Mouse (Mus musculus): Measurements from ENCODE around the gene Vwa7. TPM values are rescaled to one million over a fixed set of nuclear protein-coding genes. Genes with fewer than 3 reads are reported as not detected.

Gene Vwa7
- polyA plus RNA-seq, 1 experiment: 0.29 TPM

GRCm38 (mm10) chr17:35051156-35052086 is 35.0 kb downstream of the Vwa7 start:
- no peaks in the 10 kb centered on the region for H3K4me1 ChIP-seq (ENCODE audit: control insufficient read depth, insufficient read depth, low read length)
- peak overlapping the region; percentile 27 for H3K4me3 ChIP-seq (ENCODE audit: insufficient read depth, low read length)
- H3K27ac ChIP-seq (ENCODE audit: insufficient read depth, low read length): peak overlapping the region; percentile 60
- peak; percentile 43; the same call in 1 of the 2 replicates for TF ChIP-seq POLR2A (IDR thresholded peaks at IDR 0.05; ENCODE audit: extremely low read depth, insufficient read depth, low read length)
- TF ChIP-seq CTCF (IDR thresholded peaks at IDR 0.05; ENCODE audit: extremely low read depth, insufficient read depth, low read length): no peak

GRCm38 (mm10) chr17:35052271-35052798 is 36.0 kb downstream of the Vwa7 start:
- no peak overlapping the region for H3K27ac ChIP-seq (ENCODE audit: insufficient read depth, low read length)
- TF ChIP-seq CTCF (IDR thresholded peaks at IDR 0.05; ENCODE audit: extremely low read depth, insufficient read depth, low read length) (no peak), POLR2A (IDR thresholded peaks at IDR 0.05; ENCODE audit: extremely low read depth, insufficient read depth, low read length) (no peak)
- H3K4me1 ChIP-seq (ENCODE audit: control insufficient read depth, insufficient read depth, low read length): no peaks in the 10 kb centered on the region
- H3K4me3 ChIP-seq (ENCODE audit: insufficient read depth, low read length): no peak overlapping the region

DNA sequence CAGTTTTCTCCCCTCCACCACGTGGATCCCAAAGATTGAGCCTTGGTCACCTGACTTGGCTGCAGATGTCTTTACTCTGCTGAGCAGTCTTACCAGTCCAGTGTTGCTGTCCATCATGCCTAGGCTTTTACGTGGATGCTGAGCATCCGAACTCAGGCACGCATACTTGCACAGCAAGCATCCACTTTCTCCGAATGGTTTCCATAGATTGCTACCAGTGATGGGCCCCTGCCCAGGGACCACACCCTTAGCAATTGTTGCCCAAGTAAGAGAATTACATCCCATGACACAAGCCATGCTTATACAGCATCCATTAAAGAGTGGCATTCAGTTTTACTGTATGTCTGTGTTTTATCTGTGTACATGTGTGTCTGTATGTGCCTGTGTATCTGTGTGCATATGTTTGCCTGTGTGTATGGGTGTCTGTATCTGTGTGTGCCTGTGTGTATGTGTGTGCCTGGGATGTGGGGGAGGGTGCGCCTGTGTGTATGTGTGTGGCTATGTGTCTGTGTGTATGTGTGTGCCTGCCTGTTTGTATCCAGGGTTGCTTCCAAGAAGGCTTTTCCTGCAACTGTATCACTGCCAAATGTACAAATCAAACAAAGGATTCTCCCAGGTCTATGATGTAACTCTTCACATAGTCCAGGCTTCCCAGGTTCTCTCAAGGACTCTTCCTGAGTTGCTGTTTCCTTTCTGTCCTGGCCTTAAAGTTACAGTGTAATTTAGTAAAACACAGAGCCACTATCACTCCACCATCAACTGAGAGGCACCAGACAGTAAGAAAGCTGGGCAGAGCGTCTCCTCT is 39.5 kb downstream of the Vwa7 start:
- Histone ChIP-seq H3K4me3 (ENCODE audit: insufficient read depth, low read length) (no peak overlapping the region), H3K27ac (ENCODE audit: insufficient read depth, low read length) (no peak overlapping the region), H3K4me1 (ENCODE audit: control insufficient read depth, insufficient read depth, low read length) (no peaks in the 10 kb centered on the region)
- TF ChIP-seq CTCF (IDR thresholded peaks at IDR 0.05; ENCODE audit: extremely low read depth, insufficient read depth, low read length): no peak
- TF ChIP-seq POLR2A (IDR thresholded peaks at IDR 0.05; ENCODE audit: extremely low read depth, insufficient read depth, low read length): no peak

DNA sequence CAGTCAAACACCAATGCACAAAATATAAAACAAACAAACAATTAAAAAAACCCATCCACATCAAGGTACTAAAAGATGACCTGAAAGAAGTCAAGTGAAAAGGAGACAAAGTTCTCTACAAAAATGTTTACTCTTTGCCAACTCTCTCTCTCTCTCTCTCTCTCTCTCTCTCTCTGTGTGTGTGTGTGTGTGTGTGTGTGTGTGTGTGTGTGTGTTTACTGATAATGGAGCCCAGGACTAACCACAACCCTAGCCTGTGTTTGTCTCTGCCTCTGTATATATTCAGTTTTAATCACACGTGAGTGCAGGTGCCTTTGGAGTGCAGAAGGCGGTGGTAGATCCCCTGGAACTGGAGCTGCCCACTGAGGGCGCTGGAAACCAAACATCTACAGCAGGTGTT is 40.7 kb downstream of the Vwa7 start:
- Histone ChIP-seq H3K27ac (ENCODE audit: insufficient read depth, low read length) (no peak overlapping the region), H3K4me3 (ENCODE audit: insufficient read depth, low read length) (no peak overlapping the region), H3K4me1 (ENCODE audit: control insufficient read depth, insufficient read depth, low read length) (no peaks in the 10 kb centered on the region)
- TF ChIP-seq POLR2A (IDR thresholded peaks at IDR 0.05; ENCODE audit: extremely low read depth, insufficient read depth, low read length) (no peak), CTCF (IDR thresholded peaks at IDR 0.05; ENCODE audit: extremely low read depth, insufficient read depth, low read length) (no peak)

GRCm38 (mm10) chr17:35058316-35058715 is 41.9 kb downstream of the Vwa7 start:
- TF ChIP-seq CTCF (IDR thresholded peaks at IDR 0.05; ENCODE audit: extremely low read depth, insufficient read depth, low read length) (no peak), POLR2A (IDR thresholded peaks at IDR 0.05; ENCODE audit: extremely low read depth, insufficient read depth, low read length) (no peak)
- Histone ChIP-seq H3K4me3 (ENCODE audit: insufficient read depth, low read length) (peak overlapping the region; percentile 86; the same call in 1 of the 2 replicates), H3K27ac (ENCODE audit: insufficient read depth, low read length) (no peak overlapping the region), H3K4me1 (ENCODE audit: control insufficient read depth, insufficient read depth, low read length) (no peaks in the 10 kb centered on the region)

DNA sequence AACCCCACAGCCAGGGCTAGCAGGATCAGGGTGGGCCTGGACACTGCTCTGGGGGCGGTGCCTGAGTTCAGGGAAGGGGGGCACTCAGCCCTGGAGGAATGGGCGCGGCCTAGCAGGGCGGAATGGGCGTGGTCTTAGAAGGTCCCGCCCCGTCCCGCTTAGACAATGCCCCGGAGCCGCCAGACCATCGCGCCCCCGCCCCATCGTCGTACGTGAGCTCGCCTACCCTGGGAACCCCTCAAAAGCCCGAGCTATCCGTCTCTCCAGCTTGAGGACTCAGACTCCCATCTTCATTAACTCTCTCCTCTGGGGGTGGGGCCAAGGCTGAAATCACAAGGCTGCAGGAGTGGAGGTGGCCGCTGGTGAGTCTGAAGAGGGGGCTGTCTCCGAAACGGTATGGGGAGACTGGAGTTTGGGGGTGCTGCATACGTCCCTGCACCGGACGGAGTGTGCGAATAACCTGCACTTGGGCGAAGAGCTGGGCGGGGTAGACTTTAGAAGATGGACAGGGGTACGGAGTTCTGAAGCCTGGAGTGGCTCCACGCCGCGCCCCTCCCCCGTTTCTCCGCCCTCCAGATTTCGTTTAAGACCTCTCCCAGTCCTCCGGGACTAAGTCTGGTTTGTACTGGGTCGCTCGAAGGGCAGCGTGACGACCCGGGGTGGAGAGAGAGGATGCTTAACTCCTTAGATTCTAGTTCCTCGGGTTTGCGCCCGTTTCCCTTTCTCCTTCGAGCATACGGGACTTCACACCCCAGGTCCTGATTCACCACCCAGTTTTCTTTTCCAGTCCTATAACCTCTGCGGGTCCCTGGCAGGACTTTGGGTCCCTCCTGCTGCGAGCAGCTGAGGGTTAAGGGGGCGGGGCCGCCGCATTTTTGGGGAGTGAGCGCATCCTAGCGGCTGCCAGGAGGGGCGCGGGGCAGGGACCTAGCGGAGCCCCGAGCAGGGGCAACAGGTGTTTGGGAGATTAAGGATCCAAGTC is 42.8 kb downstream of the Vwa7 start, which contains the start of gene Ddah2:
TSS of gene Ddah2 (plus strand) at position 125 of the 982 bp plus-strand sequence.
- Histone ChIP-seq H3K4me3 (ENCODE audit: insufficient read depth, low read length) (peak within 1 kb of the TSS; percentile 86), H3K4me1 (ENCODE audit: control insufficient read depth, insufficient read depth, low read length) (no peaks in the 10 kb centered on the region), H3K27ac (ENCODE audit: insufficient read depth, low read length) (no peak within 1 kb of the TSS)
- TF ChIP-seq CTCF (IDR thresholded peaks at IDR 0.05; ENCODE audit: extremely low read depth, insufficient read depth, low read length) (0 out of 2 replicates have a peak, but pooled peaks have one; percentile 16), POLR2A (IDR thresholded peaks at IDR 0.05; ENCODE audit: extremely low read depth, insufficient read depth, low read length) (no peak)

GRCm38 (mm10) chr17:35060071-35060470 is 43.7 kb downstream of the Vwa7 start:
- H3K4me3 ChIP-seq (ENCODE audit: insufficient read depth, low read length): peak overlapping the region; percentile 86; the same call in 1 of the 2 replicates
- no peaks in the 10 kb centered on the region for H3K4me1 ChIP-seq (ENCODE audit: control insufficient read depth, insufficient read depth, low read length)
- TF ChIP-seq CTCF (IDR thresholded peaks at IDR 0.05; ENCODE audit: extremely low read depth, insufficient read depth, low read length) (no peak), POLR2A (IDR thresholded peaks at IDR 0.05; ENCODE audit: extremely low read depth, insufficient read depth, low read length) (no peak)
- no peak overlapping the region for H3K27ac ChIP-seq (ENCODE audit: insufficient read depth, low read length)

GRCm38 (mm10) chr17:35060737-35061297 is 44.4 kb downstream of the Vwa7 start:
- no peaks in the 10 kb centered on the region for H3K4me1 ChIP-seq (ENCODE audit: control insufficient read depth, insufficient read depth, low read length)
- no peak for TF ChIP-seq POLR2A (IDR thresholded peaks at IDR 0.05; ENCODE audit: extremely low read depth, insufficient read depth, low read length)
- TF ChIP-seq CTCF (IDR thresholded peaks at IDR 0.05; ENCODE audit: extremely low read depth, insufficient read depth, low read length): no peak
- no peak overlapping the region for H3K27ac ChIP-seq (ENCODE audit: insufficient read depth, low read length)
- no peak overlapping the region for H3K4me3 ChIP-seq (ENCODE audit: insufficient read depth, low read length)

Measured in cortical plate, adult 2 months (tissue).